Mouse (Mus musculus) ZHBTc4 (cell line): ENCODE results near the gene Vstm2a.
A peak's percentile ranks its signal among the peaks of the same experiment; 100 is the strongest.

ENCODE experiments used
- DNase-seq: peaks from one replicate; pipeline ENCODE4 v3.0.0-alpha.2; 2011; ENCODE audit warnings: low read depth, low spot score

Gene Vstm2a

GRCm38 (mm10) chr11:16257473-16257921 is at the start of gene Vstm2a:
Vstm2a (plus strand) TSS chr11:16257724.
- DNase-seq: peak; percentile 81

GRCm38 (mm10) chr11:16257011-16257410 is 513 bp upstream of the Vstm2a start:
- no peak for DNase-seq

GRCm38 (mm10) chr11:16258300-16258699 is 776 bp downstream of the Vstm2a start:
- DNase-seq: no peak

- no peak for DNase-seq
Measured at GRCm38 (mm10) chr11:16259876-16260275, 2.4 kb downstream of the Vstm2a start.

- DNase-seq: peak; percentile 90
Measured at GRCm38 (mm10) chr11:16260764-16261578, 3.4 kb downstream of the Vstm2a start.

GRCm38 (mm10) chr11:16268396-16268795 is 10.9 kb downstream of the Vstm2a start:
- DNase-seq: no peak

- no peak for DNase-seq
Measured at GRCm38 (mm10) chr11:16290381-16290780, 32.9 kb downstream of the Vstm2a start.

- no peak for DNase-seq
Measured at GRCm38 (mm10) chr11:16292960-16293359, 35.4 kb downstream of the Vstm2a start.

- no peak for DNase-seq
Measured at GRCm38 (mm10) chr11:16296521-16296920, 39.0 kb downstream of the Vstm2a start.

- no peak for DNase-seq
Measured at GRCm38 (mm10) chr11:16299492-16299891, 42.0 kb downstream of the Vstm2a start.

GRCm38 (mm10) chr11:16299960-16300359 is 42.4 kb downstream of the Vstm2a start:
- no peak for DNase-seq

- no peak for DNase-seq
Measured at GRCm38 (mm10) chr11:16300709-16301108, 43.2 kb downstream of the Vstm2a start.

- DNase-seq: peak; percentile 31
Measured at GRCm38 (mm10) chr11:16315097-16315496, 57.6 kb downstream of the Vstm2a start.

- peak; percentile 90 for DNase-seq
Measured at GRCm38 (mm10) chr11:16345179-16345578, 87.7 kb downstream of the Vstm2a start.

- DNase-seq: peak; percentile 59
Measured at GRCm38 (mm10) chr11:16345676-16346075, 88.2 kb downstream of the Vstm2a start.

GRCm38 (mm10) chr11:16351915-16352314 is 94.4 kb downstream of the Vstm2a start:
- no peak for DNase-seq

- no peak for DNase-seq
Measured at GRCm38 (mm10) chr11:16354356-16354755, 96.8 kb downstream of the Vstm2a start.

GRCm38 (mm10) chr11:16366852-16367587 is 109.5 kb downstream of the Vstm2a start:
- DNase-seq: no peak

GRCm38 (mm10) chr11:16403627-16404026 is 146.1 kb downstream of the Vstm2a start:
- peak; percentile 10 for DNase-seq

GRCm38 (mm10) chr11:16411736-16412135 is 154.2 kb downstream of the Vstm2a start:
- DNase-seq: no peak

- DNase-seq: peak; percentile 76
Measured at GRCm38 (mm10) chr11:16412609-16413008, 155.1 kb downstream of the Vstm2a start.

GRCm38 (mm10) chr11:16413077-16413644 is 155.6 kb downstream of the Vstm2a start:
- no peak for DNase-seq
